Mouse (Mus musculus) macrophage (primary cell): Measurements from ENCODE around the gene Pif1. TPM values are rescaled to one million over a fixed set of nuclear protein-coding genes. Genes with fewer than 3 reads are reported as not detected.
A peak's percentile ranks its signal among the peaks of the same experiment; 100 is the strongest.

ENCODE experiments used
- H3K27ac ChIP-seq: fragments of 350-480 bp; formaldehyde crosslinking; 2 replicates; pipeline ENCODE4 v1.9.0; 2021
- H3K36me3 ChIP-seq: fragments of 350-480 bp; formaldehyde crosslinking; 2 replicates; pipeline ENCODE4 v1.9.0; 2021; ENCODE audit errors: inconsistent target
- H3K4me3 ChIP-seq: fragments of 350-480 bp; formaldehyde crosslinking; 2 replicates; pipeline ENCODE4 v1.9.0; 2021; ENCODE audit errors: inconsistent target
- H3K79me2 ChIP-seq: fragments of 350-480 bp; formaldehyde crosslinking; 2 replicates; pipeline ENCODE4 v1.9.0; 2021; ENCODE audit errors: inconsistent target
- WGBS: methylation state at CpG from one replicate; pipeline ENCODE4 v1.1.7; 2026; ENCODE audit warnings: inconsistent platforms; ENCODE audit not compliant: missing documents; 5-methylcytosine and 5-hydroxymethylcytosine counted together
- polyA plus RNA-seq: library from polyadenylated mRNA; stranded (reverse); fragments of 250-400 nt; gene quantifications from 3 replicates; pipeline ENCODE4 v1.2.4, GENCODE M21; 2018; ENCODE audit warnings: inconsistent platforms

The Pif1 gene
- polyA plus RNA-seq, 1 experiment from 2014 or later = 0.53 TPM

GRCm38 (mm10) chr9:65550079-65550831, 36.7 kb upstream of the Pif1 start:
- Histone ChIP-seq H3K4me3 (no peak overlapping the region), H3K79me2 (peaks cover 21% of the 10 kb centered on the region), H3K36me3 (peaks cover 12% of the 10 kb centered on the region), H3K27ac (peak overlapping the region; percentile 100)
- whole genome bisulfite sequencing = 40% methylated on average over 6 of the region's 7 CpGs

DNA sequence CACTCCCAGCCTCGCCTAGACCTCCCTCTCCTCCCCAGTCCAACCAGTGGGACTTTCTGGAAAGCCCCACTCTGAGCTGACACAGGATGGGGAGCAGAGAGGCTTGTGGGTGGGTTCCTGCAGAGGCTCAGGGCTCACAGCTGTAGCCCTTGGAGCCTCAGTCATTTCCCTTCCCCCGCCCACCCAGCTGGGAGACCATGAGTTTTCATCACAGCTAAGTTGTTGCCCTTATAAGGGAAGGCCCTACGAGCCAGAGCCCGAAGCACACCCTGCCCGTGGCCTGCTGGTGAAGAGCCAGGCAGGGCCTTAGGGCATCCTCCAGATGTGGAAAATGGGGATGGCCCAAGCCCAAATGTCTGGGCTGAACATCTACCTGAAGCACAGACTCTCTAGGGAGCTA, 35.9 kb upstream of the Pif1 start:
- 0% methylated on average over 1 of the region's 5 CpGs for WGBS
- H3K36me3 ChIP-seq = peaks cover 20% of the 10 kb centered on the region

GRCm38 (mm10) chr9:65552141-65552540, 34.8 kb upstream of the Pif1 start:
- H3K79me2 ChIP-seq = peaks cover 40% of the 10 kb centered on the region
- peaks cover 31% of the 10 kb centered on the region for H3K36me3 ChIP-seq
- WGBS = 1% methylated on average over 5 of the region's 5 CpGs
- peak overlapping the region; percentile 100 for H3K27ac ChIP-seq
- H3K4me3 ChIP-seq = no peak overlapping the region

More for the DNA sequence above, 35.9 kb upstream of the Pif1 start:
- H3K27ac ChIP-seq = peak overlapping the region; percentile 100
- peaks cover 28% of the 10 kb centered on the region for H3K79me2 ChIP-seq
- H3K4me3 ChIP-seq = no peak overlapping the region

DNA sequence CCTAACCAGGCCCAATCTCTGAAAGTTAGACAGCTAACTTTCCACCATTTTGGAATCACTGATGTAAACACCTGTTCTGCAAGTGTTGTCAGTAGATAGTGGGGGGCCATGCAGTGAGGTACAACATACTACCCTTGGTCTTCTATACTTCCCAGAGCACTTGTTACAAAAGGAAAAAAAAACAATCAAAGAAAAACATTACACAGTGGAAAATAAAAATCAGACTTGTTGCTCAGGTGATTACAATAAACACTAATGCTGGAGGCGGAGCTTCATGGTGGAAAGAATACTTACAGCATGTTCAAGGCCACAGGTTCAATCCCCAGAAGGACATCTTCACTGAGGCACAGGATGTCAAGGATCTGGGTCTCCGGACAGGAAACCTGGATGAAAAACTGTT, 34.2 kb upstream of the Pif1 start:
- Histone ChIP-seq H3K27ac (peak overlapping the region; percentile 100), H3K79me2 (peaks cover 45% of the 10 kb centered on the region), H3K36me3 (peaks cover 37% of the 10 kb centered on the region), H3K4me3 (no peak overlapping the region)
- 89% methylated on average over 2 of the region's 2 CpGs for WGBS

GRCm38 (mm10) chr9:65555001-65555405, 32.0 kb upstream of the Pif1 start:
- H3K79me2 ChIP-seq = peaks cover 68% of the 10 kb centered on the region
- H3K27ac ChIP-seq = peak overlapping the region; percentile 100; the same call in 1 of the 2 replicates
- peaks cover 60% of the 10 kb centered on the region for H3K36me3 ChIP-seq
- WGBS = 80% methylated on average over 4 of the region's 5 CpGs
- no peak overlapping the region for H3K4me3 ChIP-seq

- H3K79me2 ChIP-seq = peaks cover 74% of the 10 kb centered on the region
- WGBS = 80% methylated on average over 3 of the region's 4 CpGs
- peaks cover 66% of the 10 kb centered on the region for H3K36me3 ChIP-seq
- no peak overlapping the region for H3K4me3 ChIP-seq
- 0 out of 2 replicates have a peak overlapping the region, but pooled peaks have one; percentile 100 for H3K27ac ChIP-seq
These were observed 31.3 kb upstream of the Pif1 start for GRCm38 (mm10) chr9:65555621-65556020.

DNA sequence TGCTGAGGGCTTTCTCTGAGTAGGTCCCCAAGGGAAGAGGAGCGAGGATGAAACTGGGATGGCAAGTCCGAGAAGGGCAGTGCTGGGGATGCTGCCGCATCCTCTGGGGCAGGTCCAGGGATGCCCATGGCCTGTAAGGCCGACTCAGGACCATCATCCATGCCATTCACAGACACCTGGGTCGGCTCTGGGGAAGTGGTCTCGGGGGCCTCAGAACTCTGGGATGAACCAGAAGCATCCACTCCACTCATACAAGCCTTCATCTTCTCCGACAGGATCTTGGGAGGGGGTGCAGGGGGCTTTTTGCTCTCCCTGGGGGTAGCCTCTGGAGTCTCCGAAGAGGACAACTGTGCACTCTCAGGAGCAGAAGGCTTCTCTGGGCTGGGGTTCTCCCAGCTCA, 30.6 kb upstream of the Pif1 start:
- Histone ChIP-seq H3K27ac (0 out of 2 replicates have a peak overlapping the region, but pooled peaks have one; percentile 7), H3K36me3 (peaks cover 68% of the 10 kb centered on the region)

GRCm38 (mm10) chr9:65556979-65557378, 30.0 kb upstream of the Pif1 start:
- H3K79me2 ChIP-seq = peaks cover 88% of the 10 kb centered on the region
- H3K4me3 ChIP-seq = no peak overlapping the region
- H3K36me3 ChIP-seq = peaks cover 68% of the 10 kb centered on the region
- H3K27ac ChIP-seq = 0 out of 2 replicates have a peak overlapping the region, but pooled peaks have one; percentile 7
- WGBS = 85% methylated on average over 5 of the region's 5 CpGs

More for the DNA sequence above, 30.6 kb upstream of the Pif1 start:
- Histone ChIP-seq H3K79me2 (peaks cover 82% of the 10 kb centered on the region), H3K4me3 (no peak overlapping the region)
- 93% methylated on average over 8 of the region's 8 CpGs for WGBS

DNA sequence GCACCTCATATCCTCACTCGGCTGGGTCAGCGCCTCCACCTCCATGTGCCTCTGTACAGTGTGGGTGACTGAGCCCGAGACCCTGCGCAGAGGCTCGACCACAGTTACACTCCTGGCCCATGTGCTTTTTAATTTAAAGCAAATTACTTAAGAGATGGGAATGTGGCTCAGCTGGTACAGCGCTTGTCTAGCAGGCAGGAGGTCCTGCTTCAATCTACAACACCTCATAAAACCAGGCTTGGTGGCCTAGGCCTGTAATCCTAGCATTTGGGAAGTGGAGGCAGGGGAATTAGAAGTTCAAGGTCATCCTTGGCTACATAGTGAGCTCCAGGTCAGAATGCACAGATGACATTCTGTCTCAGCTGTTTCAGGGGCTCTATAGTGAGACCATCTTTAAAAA, 28.2 kb upstream of the Pif1 start:
- 95% methylated on average over 6 of the region's 6 CpGs for WGBS
- Histone ChIP-seq H3K79me2 (peaks cover 100% of the 10 kb centered on the region), H3K4me3 (no peak overlapping the region), H3K36me3 (peaks cover 80% of the 10 kb centered on the region), H3K27ac (no peak overlapping the region)

DNA sequence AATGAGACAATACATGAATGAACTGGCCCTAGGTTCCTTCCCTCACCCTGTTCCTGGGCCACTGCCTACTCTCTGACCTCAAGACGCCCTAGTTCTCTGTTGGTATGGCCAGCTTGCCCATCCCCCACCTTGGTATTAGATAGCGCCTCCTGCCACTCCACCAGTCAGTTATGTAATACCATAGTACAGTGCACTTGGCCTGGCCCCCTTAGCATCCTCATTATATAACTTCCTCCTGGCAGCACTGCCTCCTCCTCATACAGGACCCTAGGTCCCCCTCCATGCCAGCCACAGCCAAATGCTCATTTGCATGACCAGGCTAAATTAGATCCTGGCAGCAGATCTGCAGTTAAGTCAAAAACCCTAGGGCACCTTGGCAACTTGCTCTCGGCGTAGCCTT, 25.9 kb upstream of the Pif1 start:
- peaks cover 69% of the 10 kb centered on the region for H3K36me3 ChIP-seq

GRCm38 (mm10) chr9:65562081-65562506, 24.9 kb upstream of the Pif1 start:
- Histone ChIP-seq H3K27ac (peak overlapping the region; percentile 75), H3K36me3 (peaks cover 69% of the 10 kb centered on the region), H3K79me2 (peaks cover 100% of the 10 kb centered on the region), H3K4me3 (no peak overlapping the region)
- WGBS = 53% methylated on average over 4 of the region's 4 CpGs

More for the DNA sequence above, 25.9 kb upstream of the Pif1 start:
- 23% methylated on average over 4 of the region's 4 CpGs for WGBS
- Histone ChIP-seq H3K4me3 (no peak overlapping the region), H3K79me2 (peaks cover 100% of the 10 kb centered on the region), H3K27ac (peak overlapping the region; percentile 75)

- 87% methylated on average over 4 of the region's 5 CpGs for WGBS
- no peak overlapping the region for H3K4me3 ChIP-seq
- H3K27ac ChIP-seq = peak overlapping the region; percentile 75
- peaks cover 66% of the 10 kb centered on the region for H3K36me3 ChIP-seq
- peaks cover 100% of the 10 kb centered on the region for H3K79me2 ChIP-seq
These were observed 23.9 kb upstream of the Pif1 start for GRCm38 (mm10) chr9:65563073-65563472.

- H3K4me3 ChIP-seq = no peak overlapping the region
- H3K79me2 ChIP-seq = peaks cover 97% of the 10 kb centered on the region
- 63% methylated on average over 2 of the region's 2 CpGs for WGBS
- peaks cover 52% of the 10 kb centered on the region for H3K36me3 ChIP-seq
- H3K27ac ChIP-seq = peak overlapping the region; percentile 75
These were observed 22.3 kb upstream of the Pif1 start for GRCm38 (mm10) chr9:65564698-65565097.

DNA sequence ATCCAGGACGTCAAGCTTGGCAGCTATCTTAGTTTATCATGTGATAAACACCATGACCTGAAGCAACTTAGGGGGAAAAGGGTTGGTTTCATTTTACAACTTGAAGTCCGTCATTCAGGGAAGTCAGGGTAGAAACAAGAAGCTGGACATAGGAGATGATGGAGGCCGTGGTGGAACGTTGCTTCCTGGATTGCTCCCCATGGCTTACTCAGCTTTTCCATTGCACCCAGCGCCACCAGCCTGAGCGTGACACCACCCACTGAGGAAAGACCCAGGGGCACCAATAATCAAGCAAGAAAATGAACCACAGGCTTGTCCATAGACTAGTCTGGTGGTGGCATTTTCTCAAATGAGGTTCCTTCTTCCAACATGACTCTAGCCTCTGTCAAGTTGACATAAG, 18.2 kb upstream of the Pif1 start:
- Histone ChIP-seq H3K27ac (peak overlapping the region; percentile 97), H3K79me2 (peaks cover 96% of the 10 kb centered on the region), H3K36me3 (peaks cover 55% of the 10 kb centered on the region), H3K4me3 (no peak overlapping the region)
- WGBS = 12% methylated on average over 6 of the region's 6 CpGs

- no peak overlapping the region for H3K4me3 ChIP-seq
- H3K36me3 ChIP-seq = peaks cover 52% of the 10 kb centered on the region
These were observed 17.4 kb upstream of the Pif1 start for GRCm38 (mm10) chr9:65569491-65569971.

More at GRCm38 (mm10) chr9:65569491-65569971, 17.4 kb upstream of the Pif1 start:
- Histone ChIP-seq H3K27ac (peak overlapping the region; percentile 97), H3K79me2 (peaks cover 96% of the 10 kb centered on the region)
- 21% methylated on average over 6 of the region's 6 CpGs for WGBS
